Mouse (Mus musculus): Measurements from ENCODE around the gene Rab24.
A peak's percentile ranks its signal among the peaks of the same experiment; 100 is the strongest.

The Rab24 gene

DNA sequence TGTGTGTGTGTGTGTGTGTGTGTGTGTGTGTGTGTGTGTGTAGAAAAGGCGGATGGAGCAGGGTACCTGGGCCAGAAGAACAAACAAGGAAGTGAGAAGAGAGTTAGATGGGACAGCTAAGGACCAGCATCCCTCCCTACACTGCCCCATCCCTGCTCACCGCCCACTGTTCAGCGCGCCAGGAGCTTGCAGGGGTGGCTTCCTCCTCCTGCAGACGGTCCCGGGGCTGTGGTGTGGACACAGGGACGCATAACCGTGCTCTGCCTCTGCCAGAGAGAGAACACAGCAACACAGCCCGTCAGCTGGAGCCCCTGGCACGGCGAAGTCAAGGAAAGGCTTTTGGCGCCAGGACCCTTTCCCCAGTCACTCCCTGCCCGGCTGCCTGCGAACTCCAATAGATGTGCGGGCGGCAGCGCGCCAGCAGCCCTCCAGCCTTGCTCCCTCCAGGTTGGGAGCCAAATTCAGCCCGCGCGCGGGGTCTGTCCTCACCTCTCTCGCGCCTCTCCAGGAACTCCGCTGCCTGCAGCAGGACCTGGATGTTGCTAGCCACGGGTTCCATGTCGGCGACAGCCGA lies 7.5 kb upstream of the Rab24 start:
- no peak for DNase-seq (ENCODE audit: low spot score in 2 of 2)

- no peak for DNase-seq (ENCODE audit: low spot score in 2 of 2)
Observed at GRCm38 (mm10) chr13:55328641-55329040, 6.9 kb upstream of the Rab24 start.

GRCm38 (mm10) chr13:55328171-55328570 lies 6.4 kb upstream of the Rab24 start:
- no peak for DNase-seq (ENCODE audit: low spot score in 2 of 2)

- DNase-seq (ENCODE audit: low spot score in 2 of 2): peak; percentile 92 to 93
Observed at GRCm38 (mm10) chr13:55327633-55328032, 5.9 kb upstream of the Rab24 start.

GRCm38 (mm10) chr13:55327169-55327568 lies 5.4 kb upstream of the Rab24 start:
- DNase-seq (ENCODE audit: low spot score in 2 of 2): no peak

GRCm38 (mm10) chr13:55325596-55325995 lies 3.9 kb upstream of the Rab24 start:
- peak in 1 of 2 experiments; percentile 48 for DNase-seq (ENCODE audit: low spot score in 2 of 2)

DNA sequence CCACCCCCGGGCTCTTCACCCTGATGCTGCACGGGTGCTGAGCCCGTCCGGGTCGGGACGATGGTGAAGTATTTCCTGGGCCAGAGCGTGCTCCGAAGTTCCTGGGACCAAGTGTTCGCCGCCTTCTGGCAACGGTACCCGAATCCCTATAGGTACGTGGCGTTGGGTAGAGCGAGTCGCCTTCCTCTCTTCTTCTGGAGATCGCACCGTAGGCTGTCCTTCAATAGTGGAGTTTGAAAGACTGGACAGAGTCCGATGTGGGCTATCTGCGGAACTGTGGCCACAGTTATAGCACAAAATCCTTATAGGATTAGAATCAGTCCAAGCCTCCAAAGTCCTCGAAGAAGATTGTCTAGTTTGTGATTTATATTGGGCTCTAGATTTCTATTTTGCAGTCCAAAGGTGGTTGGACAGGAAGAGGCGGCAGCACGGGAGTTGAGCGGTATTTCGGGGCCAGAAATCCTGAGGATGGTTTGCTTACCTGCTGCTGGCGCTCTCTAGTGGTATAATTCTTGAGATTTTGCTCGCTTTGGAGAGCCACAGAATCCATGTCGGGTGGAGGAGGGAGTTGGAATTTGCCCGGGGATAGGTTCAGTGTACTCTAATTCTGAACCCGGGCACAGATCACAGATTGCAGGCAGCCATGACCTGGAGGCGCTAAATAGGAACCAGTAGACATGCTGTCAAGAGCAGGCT lies 532 bp upstream of the Rab24 start:
- DNase-seq (ENCODE audit: low spot score in 2 of 2): no peak

DNA sequence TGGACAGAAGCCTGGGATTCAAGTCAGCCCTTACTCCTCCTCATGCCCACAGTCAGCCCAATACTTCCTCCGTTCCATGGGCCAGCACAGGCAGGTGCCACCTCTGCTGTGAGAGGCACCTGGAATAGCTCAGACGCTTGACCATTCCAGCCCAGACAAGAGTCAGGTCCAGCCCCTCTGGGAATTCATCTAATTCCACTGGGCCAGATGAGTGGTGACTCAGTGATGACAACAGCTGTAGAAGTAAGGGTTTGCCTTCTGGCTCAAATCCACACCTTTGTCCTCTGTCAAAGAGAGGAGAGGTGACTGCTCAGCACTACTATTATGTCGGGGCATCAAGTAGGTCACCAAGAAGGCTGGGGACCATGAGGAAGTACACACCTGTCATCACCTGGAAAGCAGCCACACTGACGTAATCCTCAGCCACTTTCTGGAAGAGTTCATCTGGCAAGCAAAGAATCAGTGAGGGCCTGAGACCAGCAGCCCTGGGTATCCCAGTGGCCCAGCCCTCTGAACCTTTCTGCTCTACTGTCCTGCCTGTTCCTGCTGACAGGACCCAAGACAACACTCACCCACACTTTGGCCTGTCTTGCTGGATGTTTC lies 1.7 kb downstream of the Rab24 start, which contains the start of gene Prelid1:
Prelid1 (plus strand) TSS at position 570 of the 603 bp plus-strand sequence.
- DNase-seq (ENCODE audit: low spot score in 2 of 2): no peak

GRCm38 (mm10) chr13:55318351-55318750 lies 3.4 kb downstream of the Rab24 start:
- DNase-seq (ENCODE audit: low spot score in 2 of 2): no peak

DNA sequence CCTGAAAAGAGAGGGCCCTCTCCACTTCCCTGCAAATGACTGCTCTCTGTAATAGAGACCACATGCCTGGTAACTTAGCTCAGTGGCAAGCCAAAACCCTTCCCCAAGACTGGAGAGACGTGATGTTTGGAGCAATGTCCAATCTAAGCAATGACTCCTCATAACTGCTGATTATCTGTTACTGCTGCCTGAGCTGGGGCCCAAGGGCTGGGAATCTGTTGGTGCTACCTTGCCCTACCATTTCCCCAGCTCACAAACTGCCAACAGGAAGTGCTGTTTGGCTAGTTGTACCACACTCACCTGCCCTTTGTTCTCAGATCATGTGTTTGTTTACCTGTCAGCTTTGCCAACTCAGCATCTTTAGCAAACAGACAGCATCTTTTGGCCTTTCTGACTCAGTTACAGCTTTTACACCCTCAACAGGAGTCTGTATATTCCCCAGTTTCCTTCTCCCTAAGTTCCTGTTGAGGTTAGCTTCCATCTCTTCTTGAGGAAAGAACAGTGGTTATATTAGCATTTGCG lies 6.8 kb downstream of the Rab24 start:
- no peak for DNase-seq (ENCODE audit: low spot score in 2 of 2)

- DNase-seq (ENCODE audit: low spot score in 2 of 2): no peak
Observed at GRCm38 (mm10) chr13:55313051-55313450, 8.7 kb downstream of the Rab24 start.

DNA sequence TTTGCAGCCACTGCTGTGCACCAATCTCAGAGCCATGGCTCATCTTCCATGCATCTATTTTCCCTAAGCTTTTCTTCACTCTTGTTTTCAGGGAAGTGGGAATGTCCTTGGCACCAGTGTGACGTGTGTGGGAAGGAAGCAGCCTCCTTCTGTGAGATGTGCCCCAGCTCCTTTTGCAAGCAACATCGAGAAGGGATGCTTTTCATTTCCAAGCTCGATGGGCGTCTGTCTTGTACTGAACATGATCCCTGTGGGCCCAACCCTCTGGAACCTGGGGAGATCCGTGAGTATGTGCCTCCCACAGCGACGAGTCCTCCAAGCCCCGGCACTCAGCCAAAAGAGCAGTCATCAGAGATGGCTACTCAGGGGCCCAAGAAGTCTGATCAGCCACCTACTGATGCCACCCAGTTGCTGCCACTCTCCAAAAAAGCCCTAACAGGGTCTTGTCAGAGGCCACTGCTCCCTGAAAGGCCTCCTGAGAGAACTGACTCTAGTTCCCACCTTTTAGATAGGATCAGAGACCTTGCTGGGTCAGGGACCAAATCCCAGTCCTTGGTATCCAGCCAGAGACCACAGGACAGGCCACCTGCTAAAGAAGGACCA lies 9.6 kb downstream of the Rab24 start:
- peak; percentile 54 to 70 for DNase-seq (ENCODE audit: low spot score in 2 of 2)

- DNase-seq (ENCODE audit: low spot score in 2 of 2): no peak
Observed at GRCm38 (mm10) chr13:55300913-55301312, 20.8 kb downstream of the Rab24 start.

GRCm38 (mm10) chr13:55296760-55297159 lies 25.0 kb downstream of the Rab24 start:
- DNase-seq (ENCODE audit: low spot score in 2 of 2): no peak

GRCm38 (mm10) chr13:55288854-55289253 lies 32.9 kb downstream of the Rab24 start:
- DNase-seq (ENCODE audit: low spot score in 2 of 2): no peak

DNA sequence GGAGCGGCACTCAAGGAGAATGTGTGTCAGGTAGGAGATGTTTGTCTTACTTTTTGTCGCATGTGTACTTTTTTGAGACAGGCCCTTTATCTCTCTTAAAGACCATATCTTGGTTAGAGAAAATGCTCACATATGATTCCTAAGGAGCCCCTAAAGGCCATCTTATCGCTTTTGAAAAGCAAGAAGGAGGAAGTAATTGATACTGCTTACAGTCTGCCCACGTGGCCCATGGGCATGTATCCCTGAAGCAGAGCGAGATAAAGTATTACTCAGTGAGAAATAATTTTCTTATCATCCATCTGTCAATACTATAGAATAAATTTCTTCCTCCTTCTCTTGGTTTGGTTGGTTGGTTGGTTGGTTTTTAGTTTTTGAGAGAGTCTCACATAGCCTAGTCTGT lies 44.1 kb downstream of the Rab24 start:
- DNase-seq (ENCODE audit: low spot score in 2 of 2): no peak

DNA sequence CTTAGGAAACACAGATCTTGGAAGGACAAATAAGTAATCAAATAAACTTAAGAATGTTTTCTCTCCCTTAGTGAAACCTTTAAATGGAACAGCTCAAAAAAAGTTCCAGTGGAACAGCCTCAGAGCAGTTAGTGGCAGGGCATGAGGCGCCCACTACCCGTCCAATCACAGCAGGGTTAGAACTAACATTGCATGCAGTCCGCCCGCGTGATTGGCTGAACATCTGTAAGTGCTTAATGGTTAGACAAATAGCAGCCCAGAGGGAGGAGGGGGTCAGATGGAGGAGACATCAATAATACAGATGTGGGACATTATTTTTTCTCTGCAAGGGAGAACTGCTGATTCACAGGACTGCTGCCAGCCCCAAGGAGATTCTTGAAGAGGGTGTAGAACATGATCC lies 44.5 kb downstream of the Rab24 start:
- no peak for DNase-seq (ENCODE audit: low spot score in 2 of 2)
